13 mouse cellular contexts compared by ENCODE assay signal in genomic region chr4:126315931-126316330, GRCm38 (mm10). TPM values are rescaled to one million over a fixed set of nuclear protein-coding genes. Genes with fewer than 3 reads are reported as not detected.
A peak's percentile ranks its signal among the peaks of the same experiment; 100 is the strongest.
DNase-seq lines count a peak whose midpoint lies in the region; ATAC-seq lines count a peak whose summit lies in the region.
"Had no signal": no experiment of that assay in that cellular context is flagged by ENCODE, and none has a peak within 500 bp of the region (broad histone marks: within the 10 kb centered on the region; RNA-seq: fewer than 3 reads in every experiment).

No protein-coding gene starts in this region.

- 55% methylated on average over 5 of the region's 5 CpGs for WGBS in forebrain, embryonic 12.5 days
- 47% methylated on average over 5 of the region's 5 CpGs for WGBS in liver, embryonic 12.5 days (ENCODE audit: insufficient replicate concordance)

- H3K9ac ChIP-seq in forebrain, embryonic 12.5 days, result no peak overlapping the region
- no peak overlapping the region for H3K9ac ChIP-seq in liver, embryonic 12.5 days
- H3K9ac ChIP-seq: hindbrain, embryonic 15.5 days; liver, embryonic 15.5 days; neural tube, embryonic 15.5 days had no signal

- H3K9me3 ChIP-seq in forebrain, embryonic 12.5 days, result no peaks in the 10 kb centered on the region
- no peaks in the 10 kb centered on the region for H3K9me3 ChIP-seq in liver, embryonic 12.5 days (replicated peaks)
- H3K9me3 ChIP-seq: hindbrain, embryonic 15.5 days; liver, embryonic 15.5 days; neural tube, embryonic 15.5 days had no signal

- peak; percentile 40 for DNase-seq in adrenal gland, adult 2 months
- no peak for DNase-seq in adrenal gland, postnatal 10 days
- peak; percentile 39 for DNase-seq in heart, adult 8-10 months (ENCODE audit: low spot score)
- no peak for DNase-seq in heart, adult 9 months (ENCODE audit: low spot score in 2 of 2)
- peak; percentile 57 for DNase-seq in adipocyte (ENCODE audit: low spot score)
- peak; percentile 71 for DNase-seq in kidney, postnatal 14 days
- DNase-seq: gastrocnemius, postnatal 14 days had no signal

- H3K4me1 ChIP-seq in forebrain, embryonic 12.5 days, result peaks cover 13% of the 10 kb centered on the region
- H3K4me1 ChIP-seq in liver, embryonic 12.5 days, result peaks cover 15% of the 10 kb centered on the region

- no peak overlapping the region for H3K4me3 ChIP-seq in forebrain, embryonic 12.5 days (replicated peaks)
- H3K4me3 ChIP-seq in liver, embryonic 12.5 days, result no peak overlapping the region
- H3K4me3 ChIP-seq: hindbrain, embryonic 15.5 days; liver, embryonic 15.5 days; neural tube, embryonic 15.5 days had no signal

- no peak for ATAC-seq in forebrain, embryonic 12.5 days (ENCODE audit: low FRiP score)
- no peak for ATAC-seq in liver, embryonic 12.5 days
- ATAC-seq: midbrain, embryonic 16.5 days had no signal

- peaks cover 37% of the 10 kb centered on the region for H3K36me3 ChIP-seq in forebrain, embryonic 12.5 days (replicated peaks)
- H3K36me3 ChIP-seq in liver, embryonic 12.5 days, result peaks cover 48% of the 10 kb centered on the region

- no peak overlapping the region for H3K27ac ChIP-seq in forebrain, embryonic 12.5 days
- H3K27ac ChIP-seq in liver, embryonic 12.5 days, result no peak overlapping the region
- H3K27ac ChIP-seq: hindbrain, embryonic 15.5 days; liver, embryonic 15.5 days; neural tube, embryonic 15.5 days had no signal

- no peaks in the 10 kb centered on the region for H3K27me3 ChIP-seq in forebrain, embryonic 12.5 days
- H3K27me3 ChIP-seq in liver, embryonic 12.5 days (replicated peaks), result no peaks in the 10 kb centered on the region
- H3K27me3 ChIP-seq: hindbrain, embryonic 15.5 days; liver, embryonic 15.5 days; neural tube, embryonic 15.5 days had no signal

- H3K4me2 ChIP-seq in forebrain, embryonic 12.5 days, result no peak overlapping the region
- no peak overlapping the region for H3K4me2 ChIP-seq in liver, embryonic 12.5 days
- H3K4me2 ChIP-seq: hindbrain, embryonic 15.5 days; liver, embryonic 15.5 days; neural tube, embryonic 15.5 days had no signal

RNA-seq across cellular contexts. Expression of gene Adprhl2, which starts 5.6 kb away (rescaled TPM):
- 10 to 100 TPM; 26.2 to 34.9 TPM for total RNA-seq in adrenal gland, adult 2 months (2021)
- polyA plus RNA-seq in adrenal gland, adult 2 months (2012; rRNA removed), result 45.8 and 46.5 TPM in 2 replicates
- total RNA-seq in adrenal gland, postnatal 10 days (2021), result 10 to 100 TPM; 34.0 to 34.9 TPM
- 10 to 100 TPM; 12.7 to 14.4 (median 13.5) TPM for total RNA-seq in heart, adult 8-10 months (2022)
- polyA plus RNA-seq in forebrain, embryonic 12.5 days (2016; fragmentation: Nextera tagmentation; extraction: Ambion mirVana), result 68.5 and 72.4 TPM in 2 replicates
- polyA plus RNA-seq in liver, embryonic 12.5 days (2016; fragmentation: Nextera tagmentation; extraction: Ambion mirVana), result 36.0 and 38.0 TPM in 2 replicates

RNA-seq across cellular contexts. Expression of gene Tekt2, which starts 9.6 kb away (rescaled TPM):
- total RNA-seq in adrenal gland, adult 2 months (2021), result 1 to 10 TPM; 3.2 to 3.3 TPM
- polyA plus RNA-seq in adrenal gland, adult 2 months (2012; rRNA removed), result 2.9 and 4.8 TPM in 2 replicates
- 1 to 10 TPM in 1 of 2 experiments, under 1 TPM in 1; 0.57 to 2.8 TPM for total RNA-seq in adrenal gland, postnatal 10 days (2021)
- under 1 TPM in 2 of 4 experiments, not detected in 2; 0.47 to 0.95 TPM for total RNA-seq in heart, adult 8-10 months (2022)
- polyA plus RNA-seq in forebrain, embryonic 12.5 days (2016; fragmentation: Nextera tagmentation; extraction: Ambion mirVana), result 7.7 and 10.8 TPM in 2 replicates
- polyA plus RNA-seq in liver, embryonic 12.5 days (2016; fragmentation: Nextera tagmentation; extraction: Ambion mirVana), result 0.54 and 0.57 TPM in 2 replicates

RNA-seq across cellular contexts. Expression of gene Col8a2, which starts 29.3 kb away (rescaled TPM):
- 1 to 10 TPM; 1.4 to 6.1 TPM for total RNA-seq in adrenal gland, adult 2 months (2021)
- polyA plus RNA-seq in adrenal gland, adult 2 months (2012; rRNA removed), result 1.9 TPM in 2 replicates
- total RNA-seq in adrenal gland, postnatal 10 days (2021), result 1 to 10 TPM; 5.5 to 5.6 TPM
- under 1 TPM; 0.35 to 0.91 (median 0.46) TPM for total RNA-seq in heart, adult 8-10 months (2022)
- polyA plus RNA-seq in forebrain, embryonic 12.5 days (2016; fragmentation: Nextera tagmentation; extraction: Ambion mirVana), result 16.0 and 22.6 TPM in 2 replicates
- polyA plus RNA-seq in liver, embryonic 12.5 days (2016; fragmentation: Nextera tagmentation; extraction: Ambion mirVana), result 1.8 and 2.3 TPM in 2 replicates

RNA-seq across cellular contexts. Expression of gene Trappc3, which starts 53.8 kb away (rescaled TPM):
- total RNA-seq in adrenal gland, adult 2 months (2021), result 100 to 1,000 TPM in 1 of 2 experiments, 10 to 100 TPM in 1; 85.8 to 103 TPM
- 16.2 and 16.5 TPM in 2 replicates for polyA plus RNA-seq in adrenal gland, adult 2 months (2012; rRNA removed)
- 10 to 100 TPM; 73.1 to 74.8 TPM for total RNA-seq in adrenal gland, postnatal 10 days (2021)
- total RNA-seq in heart, adult 8-10 months (2022), result 10 to 100 TPM; 45.4 to 56.5 (median 51.6) TPM
- polyA plus RNA-seq in forebrain, embryonic 12.5 days (2016; fragmentation: Nextera tagmentation; extraction: Ambion mirVana), result 104 and 108 TPM in 2 replicates
- polyA plus RNA-seq in liver, embryonic 12.5 days (2016; fragmentation: Nextera tagmentation; extraction: Ambion mirVana), result 43.7 and 44.0 TPM in 2 replicates

RNA-seq across cellular contexts. Expression of gene Map7d1, which starts 59.8 kb away (rescaled TPM):
- total RNA-seq in adrenal gland, adult 2 months (2021), result 10 to 100 TPM; 55.4 to 68.7 TPM
- polyA plus RNA-seq in adrenal gland, adult 2 months (2012; rRNA removed), result 98.3 and 98.7 TPM in 2 replicates
- total RNA-seq in adrenal gland, postnatal 10 days (2021), result 10 to 100 TPM; 60.4 to 72.7 TPM
- total RNA-seq in heart, adult 8-10 months (2022), result 100 to 1,000 TPM; 266 to 279 (median 267) TPM
- polyA plus RNA-seq in forebrain, embryonic 12.5 days (2016; fragmentation: Nextera tagmentation; extraction: Ambion mirVana), result 104 and 105 TPM in 2 replicates
- 20.9 and 23.3 TPM in 2 replicates for polyA plus RNA-seq in liver, embryonic 12.5 days (2016; fragmentation: Nextera tagmentation; extraction: Ambion mirVana)

Comparison
In these comparisons a context has a peak if more than half of its experiments do, and no peak if none do; other contexts are left out.
1. DNase-seq: peak in adrenal gland, adult 2 months (single experiment), heart, adult 8-10 months (single experiment), adipocyte (single experiment) and kidney, postnatal 14 days (single experiment); none in adrenal gland, postnatal 10 days (single experiment) and heart, adult 9 months (0 of 2).